Mouse (Mus musculus) ovary, postnatal 14 days (tissue): Measurements from ENCODE around the gene Mrpl14.

ENCODE experiments used
- DNase-seq: peaks from one replicate; pipeline ENCODE4 v3.0.0; 2022; ENCODE audit warnings: low spot score

The Mrpl14 gene

DNA sequence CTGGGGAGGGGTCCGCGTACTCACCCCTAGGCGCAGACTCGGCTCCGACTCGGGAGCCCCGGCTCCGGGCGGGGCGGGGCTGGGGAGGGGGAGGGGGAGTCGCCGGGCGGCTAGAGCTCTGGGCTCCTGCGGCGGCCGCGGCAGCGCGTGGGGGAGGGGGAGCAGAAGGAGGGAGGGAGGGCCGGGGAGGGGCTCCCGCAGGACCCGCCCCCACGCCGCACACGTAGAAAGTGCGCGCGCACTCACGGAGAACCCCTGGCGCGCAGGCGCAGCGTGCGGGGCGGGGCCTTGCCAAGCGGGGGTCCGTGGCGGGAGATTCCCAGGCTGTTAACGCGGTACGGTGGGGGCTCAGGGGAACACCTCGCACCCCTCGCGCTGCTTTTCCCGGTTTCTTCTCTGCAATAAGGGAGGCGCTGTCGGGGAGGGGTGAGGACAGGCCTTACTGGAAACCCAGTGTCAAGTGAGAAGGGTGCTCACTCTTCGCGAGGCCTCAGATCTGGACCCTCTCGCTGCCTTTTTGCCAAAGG, at the start of gene Mrpl14:
Gene Mrpl14 (plus strand): TSS at position 230 of the 527 bp plus-strand sequence.
- DNase-seq = peak; percentile 89

GRCm38 (mm10) chr17:45638596-45639295, 47.4 kb upstream of the Mrpl14 start:
- DNase-seq = no peak

DNA sequence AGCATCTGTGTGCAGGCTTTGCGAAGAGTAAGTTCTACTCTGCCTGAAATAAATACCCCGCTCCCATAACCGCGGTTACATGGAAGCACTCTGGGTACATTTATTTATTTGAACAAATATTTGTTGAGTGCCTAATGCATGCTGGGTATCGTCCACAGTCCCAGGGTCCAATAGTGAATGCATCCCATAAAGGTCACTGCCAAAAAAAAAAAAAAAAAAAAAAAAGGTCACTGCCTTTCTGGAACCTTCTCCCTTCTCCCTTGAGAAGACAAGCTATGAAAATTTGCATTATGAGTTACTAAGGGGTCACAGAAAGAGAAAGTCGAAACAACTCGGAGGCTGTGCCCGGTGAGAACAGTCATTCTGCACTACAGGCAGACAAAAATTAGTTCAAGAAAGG, 44.1 kb upstream of the Mrpl14 start:
- no peak for DNase-seq

DNA sequence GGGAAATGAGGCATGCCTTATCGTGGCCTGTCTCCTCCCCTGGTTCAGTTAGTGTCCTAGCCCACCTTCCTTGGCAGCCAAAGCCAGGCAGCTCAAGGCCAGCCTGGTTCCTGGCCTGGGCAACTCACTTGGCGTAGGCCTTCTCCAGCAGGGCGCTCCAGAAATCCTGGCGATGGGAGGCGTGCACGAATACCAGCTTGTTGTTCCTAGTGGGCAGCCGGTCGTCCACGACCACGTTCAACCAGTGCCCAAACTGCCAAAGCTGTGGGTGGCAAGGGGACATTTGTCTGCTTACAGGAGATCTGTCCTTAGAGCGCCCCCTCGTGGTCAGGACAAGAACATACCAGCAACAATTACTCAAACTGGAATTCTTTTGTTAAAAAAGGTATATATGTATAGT, 43.4 kb upstream of the Mrpl14 start:
- DNase-seq = peak; percentile 61

GRCm38 (mm10) chr17:45644185-45644584, 41.9 kb upstream of the Mrpl14 start:
- DNase-seq = no peak

- no peak for DNase-seq
Observed at GRCm38 (mm10) chr17:45653233-45653632, 32.9 kb upstream of the Mrpl14 start.

GRCm38 (mm10) chr17:45655820-45656219, 30.3 kb upstream of the Mrpl14 start:
- DNase-seq = no peak

- no peak for DNase-seq
Observed at GRCm38 (mm10) chr17:45659225-45659624, 26.9 kb upstream of the Mrpl14 start, which contains the start of gene Capn11. TSS of gene Capn11 (minus strand) at chr17:45659325.

DNA sequence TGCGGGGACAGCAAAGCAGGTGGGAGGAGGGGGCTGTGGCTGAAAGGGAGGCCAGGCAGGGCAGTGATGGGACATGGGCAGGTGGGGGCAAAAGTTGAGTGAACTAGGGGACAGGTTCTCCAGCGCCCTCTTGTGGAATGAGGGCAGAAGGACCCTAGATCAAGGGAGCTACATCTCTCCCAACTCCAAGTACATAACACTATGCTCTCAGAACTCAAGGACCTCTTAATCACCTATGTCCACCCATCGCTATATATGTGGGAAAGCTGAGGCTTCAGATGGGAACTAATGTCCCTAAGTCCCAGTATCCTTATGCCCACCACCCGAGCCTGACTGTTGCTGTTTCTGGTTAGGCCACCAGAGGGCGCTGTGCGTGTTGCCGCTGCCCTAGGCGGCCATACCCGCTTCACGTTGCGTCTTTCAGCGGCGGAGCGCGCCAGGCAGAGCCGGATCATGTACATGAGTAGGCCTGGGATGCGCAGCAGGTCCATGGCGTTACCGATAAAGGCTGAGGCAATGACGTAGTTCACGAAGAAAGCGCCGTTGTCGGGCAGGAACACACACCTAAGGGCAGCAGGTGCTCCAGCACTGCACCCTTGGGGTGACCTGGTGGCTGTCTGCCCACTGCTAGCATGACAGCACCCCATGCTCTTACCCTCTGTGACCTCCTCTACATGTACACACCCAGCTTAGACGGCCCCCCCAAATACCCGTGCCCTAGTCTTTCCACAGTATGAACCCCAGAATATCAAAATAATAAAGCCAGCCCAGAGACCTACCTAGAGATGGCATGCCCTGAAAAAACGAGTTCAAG, 22.8 kb upstream of the Mrpl14 start:
- DNase-seq = peak; percentile 77

- DNase-seq = no peak
Observed at GRCm38 (mm10) chr17:45664608-45665007, 21.5 kb upstream of the Mrpl14 start.

DNA sequence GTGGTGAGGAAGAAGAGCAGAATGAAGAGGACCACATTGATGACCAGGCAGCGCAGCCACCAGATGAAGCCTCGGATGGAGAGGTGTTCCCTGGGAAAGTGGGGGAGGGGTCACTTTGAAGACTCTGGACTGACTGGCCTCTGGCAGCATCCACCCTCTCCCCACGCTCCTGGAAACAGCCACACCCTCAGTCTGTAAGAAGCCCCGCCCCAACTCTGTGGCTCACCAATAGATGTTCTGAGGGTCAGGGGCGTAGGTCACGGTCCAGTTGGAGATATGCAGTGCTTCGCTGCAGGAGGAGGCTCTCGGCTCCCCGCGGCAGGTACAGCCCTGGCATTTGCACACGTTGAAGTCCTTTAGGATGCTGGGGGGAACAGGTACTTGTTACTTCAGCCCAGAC, 20.0 kb upstream of the Mrpl14 start:
- DNase-seq = no peak

DNA sequence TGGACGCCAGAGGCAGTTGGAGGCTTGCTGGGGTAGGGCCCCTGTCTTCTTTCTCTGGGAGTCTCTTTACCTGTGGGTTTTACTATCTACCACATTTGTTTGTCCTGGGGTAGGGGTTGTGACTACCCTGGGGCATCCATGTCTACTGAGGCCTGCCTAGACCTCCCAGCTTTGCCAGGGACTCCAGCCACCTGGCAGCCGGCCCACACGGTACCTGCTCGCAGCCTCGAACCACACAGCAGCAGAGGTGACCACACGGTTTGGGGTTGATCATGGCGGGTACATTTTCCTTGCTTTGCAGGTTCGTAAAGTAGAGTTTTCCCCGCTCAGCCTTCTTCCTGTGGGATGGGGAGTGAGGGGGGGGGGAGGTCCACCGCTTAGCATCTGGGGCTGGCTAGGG, 18.6 kb upstream of the Mrpl14 start:
- DNase-seq = no peak

GRCm38 (mm10) chr17:45667986-45668385, 18.1 kb upstream of the Mrpl14 start:
- DNase-seq = no peak

GRCm38 (mm10) chr17:45671821-45672220, 14.3 kb upstream of the Mrpl14 start:
- no peak for DNase-seq

DNA sequence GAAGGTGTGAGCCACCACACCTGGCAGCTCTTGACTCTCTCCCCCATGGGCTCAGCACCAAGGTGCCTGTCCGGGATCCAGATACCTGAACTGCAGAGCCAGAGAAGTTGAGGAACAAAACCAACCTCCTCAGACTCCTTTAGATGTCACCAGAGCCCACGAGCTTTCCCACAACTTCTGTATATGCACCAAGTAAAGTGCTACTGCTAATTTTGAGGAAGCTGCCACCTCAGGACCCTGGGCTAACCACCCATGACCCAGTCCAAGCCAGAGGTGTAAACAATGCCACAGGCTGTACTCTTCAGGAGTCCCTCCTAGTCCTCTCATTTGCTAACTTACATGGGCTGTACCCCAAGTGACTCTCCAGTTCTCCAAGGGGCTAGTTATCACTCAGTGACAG, 13.5 kb upstream of the Mrpl14 start:
- DNase-seq = no peak

GRCm38 (mm10) chr17:45678106-45678505, 8.0 kb upstream of the Mrpl14 start:
- peak; percentile 61 for DNase-seq

GRCm38 (mm10) chr17:45680391-45680980, 5.6 kb upstream of the Mrpl14 start:
- peak; percentile 24 for DNase-seq

DNA sequence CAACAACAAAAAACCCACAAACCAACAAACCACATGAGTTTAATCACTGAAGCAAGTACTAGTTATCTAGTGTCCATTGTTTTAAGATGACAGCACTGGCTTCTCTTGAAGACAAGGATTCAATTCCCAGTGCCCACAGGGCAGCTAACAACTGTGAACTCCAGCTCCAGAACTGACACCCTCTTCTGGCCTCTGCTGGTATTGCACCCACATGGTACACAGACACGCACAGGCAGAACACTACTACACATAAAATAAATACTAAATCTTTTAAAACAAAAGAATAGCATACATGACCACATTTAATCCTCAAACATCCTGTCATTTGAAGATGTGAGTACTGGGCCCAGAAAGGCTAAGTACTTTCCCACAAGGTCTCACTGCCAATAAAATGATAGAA, 4.5 kb upstream of the Mrpl14 start:
- no peak for DNase-seq

- DNase-seq = no peak
Observed at GRCm38 (mm10) chr17:45682843-45683242, 3.3 kb upstream of the Mrpl14 start.

DNA sequence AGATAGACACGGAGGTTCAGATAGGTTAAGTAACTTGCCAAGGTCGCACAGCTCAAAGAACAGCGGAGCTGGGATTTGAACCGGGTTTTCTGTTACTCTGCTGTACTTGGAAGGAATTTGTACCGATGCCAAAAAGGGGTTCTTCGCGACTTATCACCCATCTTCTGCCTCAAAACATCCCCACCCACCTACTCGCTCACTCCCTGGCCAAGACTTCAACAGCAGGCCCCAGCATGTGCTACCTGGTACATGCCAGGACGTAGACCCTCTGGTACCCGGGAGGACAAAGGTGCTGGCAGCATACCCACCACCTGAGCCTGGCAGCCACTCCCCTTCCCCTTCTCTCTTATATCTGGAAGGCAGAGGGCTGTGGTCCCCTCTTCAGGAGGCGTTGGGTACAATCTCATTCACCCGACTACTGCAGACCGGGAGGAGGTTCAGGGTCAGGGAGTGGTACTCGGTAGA, 1.4 kb upstream of the Mrpl14 start:
- no peak for DNase-seq

DNA sequence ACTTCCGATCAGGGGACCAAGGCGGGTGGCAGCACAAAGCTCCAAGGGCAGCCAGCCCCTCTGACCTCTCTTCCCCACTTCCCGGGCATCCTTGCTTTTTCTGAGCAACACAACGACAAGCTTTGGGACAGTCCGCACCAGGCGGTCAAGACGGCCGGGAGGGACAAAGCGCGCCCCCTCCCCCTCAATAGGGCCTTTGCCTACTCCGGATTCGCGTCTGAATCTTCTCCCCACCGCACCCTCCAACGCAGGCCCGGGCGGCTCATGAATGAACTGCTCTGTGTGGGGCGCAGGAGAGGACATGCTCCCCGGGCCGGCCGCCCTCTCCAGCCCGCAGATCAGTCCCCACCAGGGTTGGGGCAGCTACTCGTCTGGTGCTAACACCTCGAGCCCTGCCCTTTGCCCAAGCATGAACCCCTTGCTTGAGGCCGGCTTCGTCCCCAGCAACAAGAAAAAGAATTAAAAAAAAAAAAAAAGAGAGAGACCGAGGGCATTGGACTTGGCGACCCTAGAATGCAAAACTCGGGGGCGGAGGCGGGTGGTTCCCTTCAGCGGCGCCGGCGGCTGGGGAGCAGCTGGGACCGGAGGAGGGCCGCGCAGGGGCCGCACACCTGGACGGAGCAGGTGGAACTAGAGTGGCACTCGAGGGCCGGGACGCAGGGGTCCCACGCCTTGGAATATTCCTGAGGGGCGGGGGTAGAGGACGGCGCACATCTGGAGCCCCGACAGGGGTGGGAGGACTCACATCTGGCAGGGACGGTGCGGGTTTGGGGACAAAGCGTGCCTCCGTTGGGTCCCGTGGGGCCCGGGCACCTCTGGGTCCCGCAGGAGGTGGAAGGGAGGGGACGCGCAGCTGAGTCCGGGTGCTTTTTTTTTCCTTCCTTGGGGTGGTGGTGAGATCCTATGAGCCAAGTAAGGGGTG, 690 bp upstream of the Mrpl14 start:
- DNase-seq = peak; percentile 21

DNA sequence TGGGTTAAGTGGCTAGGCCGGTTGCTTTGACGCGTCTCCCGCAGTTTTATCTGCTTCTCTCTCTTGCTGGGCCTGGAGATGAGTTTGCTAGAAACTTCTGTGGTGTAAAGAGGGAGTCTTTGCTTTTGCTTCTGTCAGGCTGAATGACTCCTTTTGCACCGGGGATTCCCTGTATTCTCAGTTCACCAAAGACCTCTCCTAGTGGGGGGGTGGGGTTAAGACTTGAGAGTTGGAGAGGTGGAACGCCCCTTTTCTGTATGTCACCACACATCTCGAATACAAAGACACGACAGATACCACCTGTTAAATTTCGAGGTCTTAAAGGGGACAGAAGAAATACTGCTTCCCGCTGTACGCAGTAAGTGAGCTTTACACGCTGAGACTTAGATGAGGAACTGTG, 594 bp downstream of the Mrpl14 start, which contains the start of gene Tmem63b:
Gene Tmem63b (minus strand): TSS at position 190 of the 400 bp plus-strand sequence.
- DNase-seq = no peak
